Mouse (Mus musculus): ENCODE results near the gene Rbm18.

Gene Rbm18

GRCm38 (mm10) chr2:36104956-36105741 is 31.4 kb downstream of the Rbm18 start, which contains the start of gene Lhx6:
Gene Lhx6 (minus strand): TSS chr2:36105408.
- DNase-seq (ENCODE audit: low spot score in 2 of 2), result no peak

- DNase-seq (ENCODE audit: low spot score in 2 of 2), result no peak
These were observed 32.1 kb downstream of the Rbm18 start for GRCm38 (mm10) chr2:36104436-36104955.

GRCm38 (mm10) chr2:36103555-36104367 is 32.8 kb downstream of the Rbm18 start:
- DNase-seq (ENCODE audit: low spot score in 2 of 2), result no peak

- DNase-seq (ENCODE audit: low spot score in 2 of 2), result no peak
These were observed 33.5 kb downstream of the Rbm18 start for GRCm38 (mm10) chr2:36103069-36103554.

GRCm38 (mm10) chr2:36102559-36102946 is 34.0 kb downstream of the Rbm18 start:
- no peak for DNase-seq (ENCODE audit: low spot score in 2 of 2)

DNA sequence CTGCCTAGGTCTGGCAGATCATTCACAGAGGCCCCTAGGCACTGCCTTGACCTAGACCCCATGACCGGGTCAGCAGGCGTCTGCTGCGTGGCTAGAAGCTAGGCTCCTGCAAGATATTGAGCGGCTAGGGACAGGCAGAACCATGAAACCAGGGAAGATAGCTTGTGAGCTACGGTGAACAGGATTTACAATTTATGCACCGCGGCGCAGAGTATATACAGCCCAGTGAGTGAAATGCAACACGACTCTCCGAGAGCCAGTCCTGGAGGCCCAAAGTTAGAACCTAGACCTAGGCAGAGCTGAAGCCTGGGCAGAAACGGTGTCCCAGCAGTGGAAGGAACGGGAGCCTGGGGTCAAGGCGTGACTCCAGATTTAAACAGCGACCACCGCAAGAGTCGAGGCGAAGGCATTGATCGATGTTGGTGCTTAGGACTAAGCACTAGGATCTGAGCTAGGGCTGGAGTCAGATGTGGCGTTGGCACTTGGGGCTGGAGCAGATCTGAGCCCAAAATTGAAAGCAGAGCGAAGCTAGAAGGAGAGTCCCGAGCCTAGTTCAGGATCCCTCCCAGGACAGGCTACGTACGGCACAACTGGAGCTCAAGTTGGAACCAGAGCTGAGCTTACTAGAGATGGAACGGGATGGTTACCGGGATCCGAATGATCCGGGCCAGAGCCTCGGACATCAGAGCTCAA is 34.6 kb downstream of the Rbm18 start:
- no peak for DNase-seq (ENCODE audit: low spot score in 2 of 2)

DNA sequence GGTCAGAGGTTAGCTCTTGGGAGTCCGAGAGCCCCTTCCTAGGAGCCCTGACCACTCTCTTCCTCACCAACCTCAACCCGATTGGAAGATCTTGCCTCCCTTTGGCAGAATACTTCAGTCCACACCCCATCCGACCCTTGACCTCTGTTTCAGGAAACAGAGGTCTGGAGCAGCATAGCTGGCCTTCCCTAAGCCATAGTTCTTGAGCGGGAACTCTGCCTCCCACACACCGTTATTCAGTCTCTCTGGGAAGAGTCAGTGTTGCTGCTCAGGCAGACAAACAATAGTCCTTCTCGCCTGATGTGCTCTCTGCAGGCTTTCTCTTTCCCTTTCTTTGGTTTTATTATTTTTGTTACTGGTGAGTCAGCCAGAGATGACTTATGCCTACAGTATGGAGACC is 36.8 kb downstream of the Rbm18 start:
- DNase-seq (ENCODE audit: low spot score in 2 of 2), result no peak

- no peak for DNase-seq (ENCODE audit: low spot score in 2 of 2)
These were observed 38.6 kb downstream of the Rbm18 start for GRCm38 (mm10) chr2:36098021-36098420.

DNA sequence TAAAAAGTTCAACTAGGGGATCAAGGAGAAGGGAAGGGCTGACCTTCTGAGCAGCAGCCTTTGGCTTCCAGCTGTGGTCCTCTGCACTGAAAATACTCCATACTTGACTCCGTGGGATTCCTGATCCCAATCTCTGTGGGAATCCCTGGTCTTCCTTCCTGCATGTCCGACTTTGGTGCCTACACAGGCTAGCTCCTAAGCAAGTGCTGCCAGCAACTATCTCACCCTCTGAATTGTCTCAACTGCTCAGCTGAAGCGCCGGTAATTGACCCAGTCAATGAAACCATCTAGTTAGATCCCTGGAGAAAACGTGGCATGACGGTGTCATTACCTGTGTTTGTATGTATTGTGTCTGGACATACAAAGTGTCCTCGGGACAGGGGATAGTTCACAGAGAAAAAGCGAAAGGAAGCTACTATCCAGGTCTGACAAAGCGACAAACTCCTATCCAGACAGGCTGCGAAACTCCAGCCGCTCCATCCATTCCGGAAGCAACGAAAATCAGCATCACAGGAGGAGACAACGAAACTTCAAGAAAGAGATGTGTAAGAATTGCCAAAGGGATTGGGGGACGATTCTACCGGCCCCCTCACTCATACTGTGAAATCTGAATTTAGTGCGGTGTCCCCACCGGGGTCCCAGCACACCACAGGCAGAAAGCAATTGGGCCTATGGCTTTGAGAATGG is 39.3 kb downstream of the Rbm18 start:
- DNase-seq (ENCODE audit: low spot score in 2 of 2), result no peak

DNA sequence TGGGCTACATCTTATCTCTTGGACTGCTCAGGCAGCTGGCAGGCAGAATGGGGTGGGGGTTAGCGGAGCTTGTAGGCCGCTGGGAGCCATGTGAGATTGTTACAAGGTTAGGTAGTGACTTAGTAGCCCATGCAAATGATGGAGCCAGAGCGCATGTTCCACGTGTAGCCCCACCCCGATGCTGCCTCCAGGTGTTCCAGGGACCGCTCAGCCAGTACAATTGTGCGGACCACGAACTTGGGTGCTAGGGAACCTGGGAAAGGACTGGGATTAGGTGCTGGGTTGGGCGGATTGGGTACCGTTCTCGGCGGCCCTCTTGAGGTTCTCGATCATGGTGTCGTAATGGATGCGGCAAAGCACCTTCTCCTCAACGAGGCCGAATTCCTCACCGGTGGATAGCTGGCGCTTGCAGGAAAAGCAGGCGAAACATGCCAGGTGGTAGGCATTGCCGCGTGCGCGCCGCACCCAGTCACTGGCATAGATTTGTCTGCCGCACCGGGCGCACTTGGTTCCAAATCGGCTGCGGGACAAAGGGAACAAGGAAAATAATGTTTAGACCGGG is 42.6 kb downstream of the Rbm18 start:
- no peak for DNase-seq (ENCODE audit: low spot score in 2 of 2)

- DNase-seq (ENCODE audit: low spot score in 2 of 2), result no peak
These were observed 43.3 kb downstream of the Rbm18 start for GRCm38 (mm10) chr2:36093301-36093700.

GRCm38 (mm10) chr2:36092748-36093147 is 43.8 kb downstream of the Rbm18 start:
- no peak for DNase-seq (ENCODE audit: low spot score in 2 of 2)

DNA sequence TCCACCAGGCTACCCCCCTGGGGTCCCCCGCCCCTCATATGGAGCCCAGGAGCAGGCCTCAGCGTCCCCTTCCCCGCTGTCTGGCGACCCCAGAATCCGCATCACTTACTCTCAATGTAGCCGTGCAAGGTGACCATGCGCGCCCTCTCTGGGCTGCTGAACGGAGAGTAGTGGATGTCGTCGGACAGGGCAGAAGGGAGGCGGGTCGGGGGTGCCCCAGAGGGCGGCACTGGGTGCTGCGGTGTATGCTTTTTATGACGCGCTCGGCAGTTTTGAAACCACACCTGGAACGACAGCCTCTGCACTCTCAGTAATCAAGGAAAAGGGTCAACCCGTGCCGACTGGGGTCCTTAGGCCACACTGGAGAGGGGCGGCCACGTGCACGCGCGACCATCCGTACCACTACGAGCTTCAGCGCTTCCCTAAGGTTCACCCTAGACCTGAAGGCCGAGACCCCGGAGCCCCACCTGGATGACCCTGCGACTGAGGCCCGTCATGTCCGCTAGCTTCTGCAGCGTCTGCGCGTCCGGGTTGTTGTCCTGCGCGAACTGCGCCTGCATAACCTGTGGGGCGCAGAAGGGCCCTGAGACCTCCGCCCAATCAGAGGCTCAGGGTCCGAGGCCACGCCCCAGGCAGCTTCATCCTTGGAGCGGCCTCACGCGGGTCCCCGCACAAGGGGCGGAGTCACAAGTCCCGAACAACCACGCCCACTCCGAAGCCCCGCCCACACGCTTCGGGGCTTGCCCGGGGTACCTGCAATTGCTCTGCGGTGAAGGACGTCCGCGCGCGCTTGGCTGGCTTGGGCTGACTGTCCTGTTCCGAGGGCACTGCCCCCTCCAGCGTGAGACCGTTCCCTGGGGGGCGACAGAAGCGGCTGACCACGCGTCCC is 45.5 kb downstream of the Rbm18 start:
- DNase-seq (ENCODE audit: low spot score in 2 of 2), result peak in 1 of 2 experiments; percentile 29

- DNase-seq (ENCODE audit: low spot score in 2 of 2), result no peak
These were observed 47.4 kb downstream of the Rbm18 start for GRCm38 (mm10) chr2:36089190-36089589.

DNA sequence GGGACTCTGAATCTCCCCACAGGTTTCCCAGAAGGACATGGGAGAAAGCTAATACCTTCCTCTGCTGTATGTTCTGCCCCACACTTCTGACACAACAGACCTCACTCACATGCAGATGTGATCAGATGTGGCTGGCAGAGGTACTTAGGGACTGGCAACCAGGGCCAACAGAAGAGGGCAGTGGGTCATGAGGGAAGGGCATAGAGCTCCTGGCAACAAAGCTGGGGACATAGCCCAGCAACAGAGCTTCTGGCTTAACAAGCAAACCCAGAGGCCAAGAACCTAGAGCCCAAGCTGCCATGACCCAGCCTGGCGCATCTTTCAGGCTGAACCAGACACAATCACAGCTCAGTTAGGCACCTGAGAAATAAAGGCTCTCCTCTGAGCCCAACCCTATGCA is 51.5 kb downstream of the Rbm18 start:
- DNase-seq (ENCODE audit: low spot score in 2 of 2), result no peak

- DNase-seq (ENCODE audit: low spot score in 2 of 2), result no peak
These were observed 53.6 kb downstream of the Rbm18 start for GRCm38 (mm10) chr2:36082802-36083580.

- no peak for DNase-seq (ENCODE audit: low spot score in 2 of 2)
These were observed 55.1 kb downstream of the Rbm18 start for GRCm38 (mm10) chr2:36081446-36081845.

GRCm38 (mm10) chr2:36077160-36077761 is 59.3 kb downstream of the Rbm18 start:
- DNase-seq (ENCODE audit: low spot score in 2 of 2), result no peak

DNA sequence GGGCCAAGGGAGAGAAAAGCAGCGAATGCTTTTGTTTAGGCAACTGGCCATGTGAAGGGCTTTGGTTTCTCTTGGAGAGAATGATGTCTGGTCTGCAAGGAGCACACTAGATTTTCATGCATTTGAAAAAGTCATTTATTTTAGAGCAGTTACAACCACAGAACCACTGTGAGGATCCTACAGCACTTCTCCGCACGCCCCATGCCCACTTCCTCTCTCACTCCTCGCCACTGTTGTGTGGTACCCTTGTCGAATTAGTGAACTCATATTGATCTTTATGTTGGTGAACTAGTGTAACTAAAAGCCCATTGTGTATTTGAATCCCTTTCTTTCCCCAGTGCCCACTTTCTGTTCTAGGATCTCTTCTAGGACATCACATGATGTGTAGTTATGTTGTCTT is 61.4 kb downstream of the Rbm18 start:
- no peak for DNase-seq (ENCODE audit: low spot score in 2 of 2)

Data from frontal cortex, postnatal 10 days (tissue).